Mouse (Mus musculus) bone marrow, adult 2 months (tissue): ENCODE results near the gene Zfp943.
"Not testable (repeated sequence)": the region's sequence is repeated elsewhere in the genome, so short reads cannot be mapped to it uniquely, and the experiment has no call there.

ENCODE experiments used
- CTCF ChIP-seq: fragments of 200-500 bp; IDR thresholded peaks from 2 replicates; pipeline ENCODE4 v1.5.1; 2011; ENCODE audit warnings: low read length, control low read depth; ENCODE audit not compliant: control insufficient read depth, insufficient read depth
- POLR2A ChIP-seq: fragments of 200-500 bp; IDR thresholded peaks from 2 replicates; pipeline ENCODE4 v1.6.1; 2011; ENCODE audit warnings: low read depth, mild to moderate bottlenecking, control low read depth, low read length, borderline replicate concordance; ENCODE audit not compliant: control insufficient read depth

GRCm38 (mm10) chr17:21962107-21962907 lies at the start of gene Zfp943, which contains the start of gene Zfp942:
- peak; percentile 23; the same call in 1 of the 2 replicates for TF ChIP-seq POLR2A
- TF ChIP-seq CTCF = not testable (repeated sequence)
